Mouse (Mus musculus) frontal cortex, postnatal 14 days (tissue): ENCODE results near the gene Aurkb.

ENCODE experiments used
- DNase-seq, 2 experiments: peaks; one replicate each; pipeline ENCODE4 v3.0.0; 2022; ENCODE audit warnings: low spot score in 2 of 2

Aurkb gene

GRCm38 (mm10) chr11:69036486-69037230 lies 8.8 kb upstream of the Aurkb start:
- peak; percentile 81 to 93 for DNase-seq

- peak; percentile 62 to 88 for DNase-seq
Observed at GRCm38 (mm10) chr11:69037231-69038061, 8.0 kb upstream of the Aurkb start.

- DNase-seq = no peak
Observed at GRCm38 (mm10) chr11:69038173-69038572, 7.3 kb upstream of the Aurkb start.

GRCm38 (mm10) chr11:69046395-69046774 lies 938 bp downstream of the Aurkb start:
- no peak for DNase-seq

GRCm38 (mm10) chr11:69047592-69047991 lies 2.1 kb downstream of the Aurkb start:
- no peak for DNase-seq

GRCm38 (mm10) chr11:69048151-69048550 lies 2.7 kb downstream of the Aurkb start:
- no peak for DNase-seq

- no peak for DNase-seq
Observed at GRCm38 (mm10) chr11:69050748-69051147, 5.3 kb downstream of the Aurkb start.

GRCm38 (mm10) chr11:69051771-69052170 lies 6.3 kb downstream of the Aurkb start:
- DNase-seq = no peak

GRCm38 (mm10) chr11:69052824-69053421 lies 7.5 kb downstream of the Aurkb start:
- no peak for DNase-seq

- DNase-seq = no peak
Observed at GRCm38 (mm10) chr11:69053848-69054247, 8.4 kb downstream of the Aurkb start.

GRCm38 (mm10) chr11:69058265-69058664 lies 12.8 kb downstream of the Aurkb start:
- DNase-seq = no peak

- no peak for DNase-seq
Observed at GRCm38 (mm10) chr11:69058729-69059356, 13.4 kb downstream of the Aurkb start.

- peak; percentile 93 to 97 for DNase-seq
Observed at GRCm38 (mm10) chr11:69059357-69059974, 14.0 kb downstream of the Aurkb start, which contains the start of gene Borcs6. Borcs6 (plus strand) TSS chr11:69059717.

GRCm38 (mm10) chr11:69059975-69060411 lies 14.5 kb downstream of the Aurkb start:
- no peak for DNase-seq

GRCm38 (mm10) chr11:69060448-69061254 lies 15.2 kb downstream of the Aurkb start:
- DNase-seq = no peak

GRCm38 (mm10) chr11:69061255-69061912 lies 15.9 kb downstream of the Aurkb start:
- no peak for DNase-seq

GRCm38 (mm10) chr11:69062194-69062760 lies 16.8 kb downstream of the Aurkb start:
- peak in 1 of 2 experiments; percentile 82 for DNase-seq

- DNase-seq = peak; percentile 91 to 96
Observed at GRCm38 (mm10) chr11:69062761-69063224, 17.3 kb downstream of the Aurkb start.

GRCm38 (mm10) chr11:69063413-69064201 lies 18.2 kb downstream of the Aurkb start:
- peak in 1 of 2 experiments; percentile 72 for DNase-seq
